Mouse (Mus musculus): ENCODE data around the gene 4930550C14Rik. TPM values are rescaled to one million over a fixed set of nuclear protein-coding genes. Genes with fewer than 3 reads are reported as not detected.

4930550C14Rik gene
- polyA plus RNA-seq, 1 experiment from 2014 or later, result 0.13 TPM

Small RNA genes within 50 kb of the gene (microRNA-seq; reads per million reads assigned to microRNA genes)
- gene Mir130c, result not detected

Other genes with a start within 250 kb of the 4930550C14Rik start
- 22.6 and 23.5 TPM in 2 replicates for gene Ddx10, start 154.3 kb upstream of the 4930550C14Rik start, polyA plus RNA-seq (2015; fragmentation: Nextera tagmentation; extraction: Ambion mirVana)
- 0.10 TPM in 1 of 2 replicates, not detected in the other for gene Exph5, start 100.7 kb upstream of the 4930550C14Rik start, polyA plus RNA-seq (2015; fragmentation: Nextera tagmentation; extraction: Ambion mirVana)
- gene Kdelc2, start 18.3 kb upstream of the 4930550C14Rik start, polyA plus RNA-seq (2015; fragmentation: Nextera tagmentation; extraction: Ambion mirVana), result 4.3 and 4.9 TPM in 2 replicates
- gene Atm, start 134.4 kb downstream of the 4930550C14Rik start, polyA plus RNA-seq (2015; fragmentation: Nextera tagmentation; extraction: Ambion mirVana), result 16.1 and 19.5 TPM in 2 replicates
- 13.6 and 16.7 TPM in 2 replicates for gene Npat, start 134.7 kb downstream of the 4930550C14Rik start, polyA plus RNA-seq (2015; fragmentation: Nextera tagmentation; extraction: Ambion mirVana)
- 124 and 132 TPM in 2 replicates for gene Acat1, start 208.1 kb downstream of the 4930550C14Rik start, polyA plus RNA-seq (2015; fragmentation: Nextera tagmentation; extraction: Ambion mirVana)